In the genomic region with DNA sequence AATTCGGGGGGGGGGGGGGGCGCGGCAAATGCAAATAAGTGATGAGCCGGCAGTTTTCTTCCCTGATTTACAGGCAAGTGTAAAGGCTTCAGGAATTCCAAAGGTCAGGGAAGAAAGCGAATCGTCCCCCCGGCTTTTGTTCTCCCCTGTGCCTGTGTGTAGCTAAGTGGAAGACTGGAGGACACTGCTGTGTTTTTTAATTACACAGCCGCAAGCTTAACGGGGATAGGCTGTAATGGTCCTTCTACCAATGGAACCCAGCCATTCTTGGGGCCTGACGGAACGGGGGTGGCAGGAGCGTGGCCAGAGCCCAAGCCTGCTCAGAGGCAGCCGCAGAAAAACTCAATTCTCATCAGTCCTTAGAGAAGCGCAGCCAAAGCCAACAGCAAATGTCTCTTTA, we compare ENCODE assay signal across 8 mouse cellular contexts. TPM values are rescaled to one million over a fixed set of nuclear protein-coding genes. Genes with fewer than 3 reads are reported as not detected.
DNase-seq lines count a peak whose midpoint lies in the region; ATAC-seq and TF ChIP-seq lines count a peak whose summit lies in the region.

No protein-coding gene starts in this region.

- H3K4me2 ChIP-seq in intestine, embryonic 15.5 days (replicated peaks), result peak overlapping the region; percentile 98

- H3K9ac ChIP-seq in intestine, embryonic 15.5 days, result peak overlapping the region; percentile 75; the same call in 1 of the 2 replicates

- ATAC-seq in intestine, embryonic 15.5 days, result no peak

- no peaks in the 10 kb centered on the region for H3K27me3 ChIP-seq in thymus, adult 2 months (ENCODE audit: control insufficient read depth, insufficient read depth, low read length)
- no peaks in the 10 kb centered on the region for H3K27me3 ChIP-seq in intestine, embryonic 15.5 days (replicated peaks)
- peaks cover 8% of the 10 kb centered on the region; the same call in 1 of the 2 replicates for H3K27me3 ChIP-seq in midbrain, embryonic 10.5 days (ENCODE audit: low read depth, poor library complexity, severe bottlenecking)

- TF ChIP-seq CTCF in thymus, adult 2 months (IDR thresholded peaks at IDR 0.05; ENCODE audit: borderline replicate concordance, control insufficient read depth, extremely low read depth, insufficient read depth, low read length, poor library complexity), result no peak

- no peaks in the 10 kb centered on the region for H3K36me3 ChIP-seq in thymus, adult 2 months (ENCODE audit: control insufficient read depth, insufficient read depth, low read length)
- H3K36me3 ChIP-seq in intestine, embryonic 15.5 days, result no peaks in the 10 kb centered on the region
- H3K36me3 ChIP-seq in midbrain, embryonic 10.5 days, result peaks cover 31% of the 10 kb centered on the region

- no peaks in the 10 kb centered on the region for H3K9me3 ChIP-seq in intestine, embryonic 15.5 days
- H3K9me3 ChIP-seq in midbrain, embryonic 10.5 days (replicated peaks), result no peaks in the 10 kb centered on the region

- H3K27ac ChIP-seq in thymus, adult 2 months (ENCODE audit: control insufficient read depth, insufficient read depth, low read length), result peak overlapping the region; percentile 12; the same call in 1 of the 2 replicates
- peak overlapping the region; percentile 70 for H3K27ac ChIP-seq in intestine, embryonic 15.5 days
- peak overlapping the region; percentile 99 for H3K27ac ChIP-seq in midbrain, embryonic 10.5 days (replicated peaks)

- peak; percentile 48 to 54 for DNase-seq in frontal cortex, postnatal 36 days (ENCODE audit: low spot score in 2 of 2)
- no peak for DNase-seq in frontal cortex, postnatal 14 days (ENCODE audit: low spot score in 2 of 2)
- no peak for DNase-seq in thymus, adult 2 months
- DNase-seq in thymus, postnatal 4 days, result no peak
- DNase-seq in midbrain, embryonic 10.5 days (ENCODE audit: low spot score), result no peak
- no peak for DNase-seq in urinary bladder, postnatal 14 days (ENCODE audit: low spot score)
- DNase-seq in ovary, postnatal 10 days (ENCODE audit: low spot score), result no peak

- H3K4me1 ChIP-seq in thymus, adult 2 months (replicated peaks; ENCODE audit: control insufficient read depth, insufficient read depth, low read length), result peaks cover 32% of the 10 kb centered on the region
- H3K4me1 ChIP-seq in intestine, embryonic 15.5 days (replicated peaks), result peaks cover 15% of the 10 kb centered on the region
- peaks cover 63% of the 10 kb centered on the region for H3K4me1 ChIP-seq in midbrain, embryonic 10.5 days

- TF ChIP-seq POLR2A in thymus, adult 2 months (IDR thresholded peaks at IDR 0.05; ENCODE audit: control insufficient read depth, extremely low read depth, insufficient read depth, low read length, poor library complexity), result no peak

- WGBS in thymus, adult 2 months, result 63% methylated on average over 14 of the region's 14 CpGs
- WGBS in intestine, embryonic 15.5 days, result 16% methylated on average over 14 of the region's 14 CpGs
- 3% methylated on average over 14 of the region's 14 CpGs for WGBS in midbrain, embryonic 10.5 days

- peak overlapping the region; percentile 14 for H3K4me3 ChIP-seq in thymus, adult 2 months (ENCODE audit: control insufficient read depth, insufficient read depth, low read length)
- peak overlapping the region; percentile 66 for H3K4me3 ChIP-seq in intestine, embryonic 15.5 days (replicated peaks)
- H3K4me3 ChIP-seq in midbrain, embryonic 10.5 days, result peak overlapping the region; percentile 77

RNA-seq across cellular contexts. Expression of a gene that starts 1.9 kb away (rescaled TPM):
- polyA plus RNA-seq in thymus, adult 2 months (2012; rRNA removed), result 75.0 and 87.7 TPM in 2 replicates
- polyA plus RNA-seq in intestine, embryonic 15.5 days (2015; fragmentation: Nextera tagmentation; extraction: Ambion mirVana), result 13.6 and 14.9 TPM in 2 replicates
- polyA plus RNA-seq in midbrain, embryonic 10.5 days (2016; fragmentation: Nextera tagmentation; extraction: Ambion mirVana), result 14.8 and 15.8 TPM in 2 replicates

RNA-seq across cellular contexts. Expression of a gene that starts 56.6 kb away (rescaled TPM):
- 25.6 and 34.9 TPM in 2 replicates for polyA plus RNA-seq in thymus, adult 2 months (2012; rRNA removed)
- 36.2 and 41.8 TPM in 2 replicates for polyA plus RNA-seq in intestine, embryonic 15.5 days (2015; fragmentation: Nextera tagmentation; extraction: Ambion mirVana)
- polyA plus RNA-seq in midbrain, embryonic 10.5 days (2016; fragmentation: Nextera tagmentation; extraction: Ambion mirVana), result 51.5 and 52.1 TPM in 2 replicates

Comparison
In these comparisons a context has a peak if more than half of its experiments do, and no peak if none do; other contexts are left out.
1. DNase-seq: peak in frontal cortex, postnatal 36 days (2 of 2); none in frontal cortex, postnatal 14 days (0 of 2), thymus, adult 2 months (single experiment), thymus, postnatal 4 days (single experiment), midbrain, embryonic 10.5 days (single experiment), urinary bladder, postnatal 14 days (single experiment) and ovary, postnatal 10 days (single experiment).
2. H3K27ac ChIP-seq: peak in every context shown above with its lines; median percentile 99 in midbrain, embryonic 10.5 days; 70 in intestine, embryonic 15.5 days; 12 in thymus, adult 2 months.
3. H3K4me3 ChIP-seq: peak in every context shown above with its lines; median percentile 77 in midbrain, embryonic 10.5 days; 66 in intestine, embryonic 15.5 days; 14 in thymus, adult 2 months.